Mouse (Mus musculus) heart, adult 2 months (tissue): Measurements from ENCODE around the gene Arsg.

Source experiments
- CTCF ChIP-seq: fragments of 200-600 bp; IDR thresholded peaks from 2 replicates; pipeline ENCODE4 v1.8.1; 2022; ENCODE audit warnings: antibody characterized with exemption, mild to moderate bottlenecking, moderate library complexity
- EP300 ChIP-seq: fragments of 200-500 bp; IDR thresholded peaks from 2 replicates; pipeline ENCODE4 v1.6.1; 2011; ENCODE audit warnings: low read depth, low read length, control low read depth; ENCODE audit not compliant: insufficient read depth
- POLR2A ChIP-seq: fragments of 200-500 bp; IDR thresholded peaks from 2 replicates; pipeline ENCODE4 v1.6.1; 2011; ENCODE audit warnings: mild to moderate bottlenecking, low read depth, low read length, control low read depth; ENCODE audit not compliant: insufficient read depth

DNA sequence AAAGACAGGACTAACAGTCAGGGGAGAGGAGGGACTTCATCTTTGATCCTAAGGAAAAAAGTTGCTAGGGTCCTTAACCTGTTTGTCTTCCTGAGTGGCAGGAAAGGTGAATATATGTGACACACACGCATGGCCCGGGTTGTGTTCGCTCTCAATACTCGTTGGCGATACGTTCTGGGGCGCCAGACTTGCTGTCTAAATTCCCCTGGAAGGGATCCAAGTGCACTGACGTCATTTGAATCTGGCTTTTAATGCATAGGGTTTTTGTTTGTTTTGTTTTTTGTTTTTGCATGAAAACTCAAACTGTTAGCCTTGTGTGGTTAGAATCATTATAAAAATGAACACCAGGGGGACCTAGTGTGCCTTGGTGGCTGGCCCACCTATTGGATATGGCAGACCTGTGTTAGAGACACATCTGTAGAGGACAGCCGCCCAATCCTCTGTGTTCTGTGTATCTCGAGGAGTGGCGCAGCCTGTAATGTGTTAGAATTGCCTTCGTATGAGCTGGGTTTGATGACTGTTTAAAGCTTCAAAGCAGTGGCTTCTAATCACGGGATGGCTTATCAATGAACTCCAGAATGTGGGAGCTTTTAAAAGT is 27.6 kb upstream of the Arsg start:
- TF ChIP-seq CTCF: peak; percentile 88
- TF ChIP-seq EP300: no peak
- no peak for TF ChIP-seq POLR2A
